Mouse (Mus musculus) CH12.LX (cell line): ENCODE data around the gene AW549877. TPM values are rescaled to one million over a fixed set of nuclear protein-coding genes. Genes with fewer than 3 reads are reported as not detected.

Experiments used
- DNase-seq: peaks from one replicate; pipeline ENCODE4 v3.0.0-alpha.2; 2013; ENCODE audit errors: extremely low read depth
- H3K27ac ChIP-seq: 2 replicates; pipeline ENCODE4 v1.5.1; 2012; ENCODE audit warnings: low read depth, mild to moderate bottlenecking, control low read depth, moderate library complexity; ENCODE audit not compliant: insufficient read depth
- H3K27me3 ChIP-seq: replicated peaks from 2 replicates; pipeline ENCODE3; 2012; ENCODE audit warnings: inconsistent platforms
- H3K36me3 ChIP-seq, 2 experiments: replicated peaks in 1 of 2; 2 replicates each; pipeline versions ENCODE3 to v1.6.1; 2012; ENCODE audit warnings: inconsistent platforms in 1 of 2, low read length in 1 of 2, mild to moderate bottlenecking in 1 of 2, mixed read lengths in 1 of 2, moderate library complexity in 1 of 2; ENCODE audit not compliant: control insufficient read depth in 1 of 2, insufficient read depth in 1 of 2
- H3K4me1 ChIP-seq, 2 experiments: 2 replicates each; pipeline ENCODE4 v1.6.1; 2012; ENCODE audit warnings: inconsistent platforms in 1 of 2, moderate library complexity in 1 of 2; ENCODE audit not compliant: insufficient read depth in 2 of 2, control insufficient read depth in 1 of 2
- H3K4me2 ChIP-seq: 2 replicates; pipeline ENCODE4 v1.6.1; 2012; ENCODE audit warnings: low read depth, mild to moderate bottlenecking, control low read depth; ENCODE audit not compliant: poor library complexity, insufficient read depth, severe bottlenecking
- H3K4me3 ChIP-seq, 3 experiments: fragments of 150-350 bp in 1 of 3; sonication (generic) in 1 of 3; replicated peaks in 1 of 3; 2 replicates each; pipeline versions ENCODE3 to v1.5.1; 2011 to 2012; ENCODE audit warnings: low read depth in 2 of 3, low read length in 2 of 3, mild to moderate bottlenecking in 2 of 3, moderate library complexity in 2 of 3, control low read depth in 1 of 3, improper control_type of control experiment in 1 of 3, inconsistent platforms in 1 of 3, mixed read lengths in 1 of 3; ENCODE audit not compliant: poor library complexity in 1 of 3
- H3K79me2 ChIP-seq: replicated peaks from 2 replicates; pipeline ENCODE4 v1.6.1; 2012; ENCODE audit warnings: mild to moderate bottlenecking, moderate library complexity; ENCODE audit not compliant: control insufficient read depth, poor library complexity, insufficient read depth, severe bottlenecking; ENCODE audit errors: extremely low read depth
- H3K9ac ChIP-seq: 2 replicates; pipeline ENCODE4 v1.6.1; 2012; ENCODE audit warnings: low read depth, mild to moderate bottlenecking, control low read depth, moderate library complexity; ENCODE audit not compliant: insufficient read depth
- H3K9me3 ChIP-seq: replicated peaks from 2 replicates; pipeline ENCODE3; 2012; ENCODE audit warnings: low read length, inconsistent platforms, mixed read lengths
- BHLHE40 ChIP-seq: IDR thresholded peaks from 2 replicates; pipeline ENCODE4 v1.6.1; 2011; ENCODE audit warnings: mild to moderate bottlenecking, low read depth, low read length, improper control_type of control experiment
- CTCF ChIP-seq, 2 experiments: IDR thresholded peaks in 1 of 2; conservative IDR thresholded peaks in 1 of 2; 2 replicates each; pipeline ENCODE4 v1.5.1; 2011 to 2012; ENCODE audit warnings: low read depth in 2 of 2, low read length in 2 of 2, improper control_type of control experiment in 1 of 2, inconsistent platforms in 1 of 2, mild to moderate bottlenecking in 1 of 2, moderate library complexity in 1 of 2
- E2F4 ChIP-seq: IDR thresholded peaks from 2 replicates; pipeline ENCODE4 v1.6.1; 2011; ENCODE audit warnings: low read depth, low read length, improper control_type of control experiment; ENCODE audit not compliant: insufficient replicate concordance
- ELF1 ChIP-seq: IDR thresholded peaks from 2 replicates; pipeline ENCODE4 v1.6.1; 2014; ENCODE audit warnings: low read depth, mild to moderate bottlenecking, inconsistent platforms, low read length, improper control_type of control experiment
- EP300 ChIP-seq: IDR thresholded peaks from 2 replicates; pipeline ENCODE4 v1.6.1; 2011; ENCODE audit warnings: low read length, improper control_type of control experiment
- JUN ChIP-seq: IDR thresholded peaks from 2 replicates; pipeline ENCODE4 v1.6.1; 2011; ENCODE audit warnings: low read depth, mild to moderate bottlenecking, low read length, improper control_type of control experiment, moderate library complexity; ENCODE audit not compliant: insufficient read depth
- KAT2A ChIP-seq: IDR thresholded peaks from 2 replicates; pipeline ENCODE4 v1.6.1; 2012; ENCODE audit warnings: low read length, improper control_type of control experiment, inconsistent platforms; ENCODE audit not compliant: insufficient replicate concordance
- MAFK ChIP-seq: IDR thresholded peaks from 2 replicates; pipeline ENCODE4 v1.6.1; 2011; ENCODE audit warnings: low read length, improper control_type of control experiment; ENCODE audit not compliant: insufficient replicate concordance
- MAZ ChIP-seq: IDR thresholded peaks from 2 replicates; pipeline ENCODE4 v1.6.1; 2012; ENCODE audit warnings: low read depth, mild to moderate bottlenecking, inconsistent platforms, low read length, improper control_type of control experiment, moderate library complexity
- MEF2A ChIP-seq: IDR thresholded peaks from 2 replicates; pipeline ENCODE4 v1.6.1; 2014; ENCODE audit warnings: low read depth, mild to moderate bottlenecking, inconsistent platforms, low read length, improper control_type of control experiment, borderline replicate concordance
- MXI1 ChIP-seq: IDR thresholded peaks from 2 replicates; pipeline ENCODE4 v1.6.1; 2011; ENCODE audit warnings: mild to moderate bottlenecking, low read depth, low read length, improper control_type of control experiment
- MYC ChIP-seq: IDR thresholded peaks from 2 replicates; pipeline ENCODE4 v1.6.1; 2011; ENCODE audit warnings: low read depth, mild to moderate bottlenecking, improper control_type of control experiment, low read length
- NELFE ChIP-seq: IDR thresholded peaks from 2 replicates; pipeline ENCODE4 v1.6.1; 2011; ENCODE audit warnings: low read depth, low read length, improper control_type of control experiment
- PAX5 ChIP-seq: IDR thresholded peaks from 2 replicates; pipeline ENCODE4 v1.6.1; 2012; ENCODE audit warnings: low read length, inconsistent platforms, mixed read lengths
- POLR2A ChIP-seq: IDR thresholded peaks from 2 replicates; pipeline ENCODE4 v1.6.1; 2011; ENCODE audit warnings: low read depth, mild to moderate bottlenecking, improper control_type of control experiment, low read length
- RAD21 ChIP-seq: IDR thresholded peaks from 2 replicates; pipeline ENCODE4 v1.6.1; 2011; ENCODE audit warnings: low read depth, mild to moderate bottlenecking, low read length, improper control_type of control experiment, moderate library complexity
- SIN3A ChIP-seq: IDR thresholded peaks from 2 replicates; pipeline ENCODE4 v1.6.1; 2012; ENCODE audit warnings: low read length, improper control_type of control experiment, inconsistent platforms
- SMC3 ChIP-seq: IDR thresholded peaks from 2 replicates; pipeline ENCODE4 v1.6.1; 2011; ENCODE audit warnings: low read depth, low read length, improper control_type of control experiment
- TBP ChIP-seq: conservative IDR thresholded peaks from 2 replicates; pipeline ENCODE4 v1.6.1; 2011; ENCODE audit warnings: low read depth, low read length, improper control_type of control experiment
- TCF12 ChIP-seq: IDR thresholded peaks from 2 replicates; pipeline ENCODE4 v1.6.1; 2014; ENCODE audit warnings: low read depth, mild to moderate bottlenecking, inconsistent platforms, low read length, improper control_type of control experiment
- UBTF ChIP-seq: IDR thresholded peaks from 2 replicates; pipeline ENCODE4 v1.6.1; 2012; ENCODE audit warnings: low read depth, mild to moderate bottlenecking, inconsistent platforms, low read length, improper control_type of control experiment, moderate library complexity
- USF1 ChIP-seq: IDR thresholded peaks from 2 replicates; pipeline ENCODE4 v1.6.1; 2014; ENCODE audit warnings: low read depth, mild to moderate bottlenecking, inconsistent platforms, low read length, improper control_type of control experiment
- ZC3H11A ChIP-seq: IDR thresholded peaks from 2 replicates; pipeline ENCODE4 v1.6.1; 2012; ENCODE audit warnings: low read depth, mild to moderate bottlenecking, inconsistent platforms, low read length, improper control_type of control experiment
- ZKSCAN1 ChIP-seq: IDR thresholded peaks from 2 replicates; pipeline ENCODE4 v1.6.1; 2012; ENCODE audit warnings: low read depth, inconsistent platforms, low read length, improper control_type of control experiment, borderline replicate concordance
- ZMIZ1 ChIP-seq: IDR thresholded peaks from 2 replicates; pipeline ENCODE4 v1.6.1; 2012; ENCODE audit warnings: low read depth, mild to moderate bottlenecking, inconsistent platforms, low read length, improper control_type of control experiment
- ZNF384 ChIP-seq: IDR thresholded peaks from 2 replicates; pipeline ENCODE4 v1.6.1; 2012; ENCODE audit warnings: low read depth, low read length, improper control_type of control experiment, inconsistent platforms
- dilution Hi-C: fragments of 300-500 bp; cut with MboI; formaldehyde crosslinking; loops from 2 replicates; pipeline ENCODE4 v1.14.3; 2020; ENCODE audit warnings: low sequenced_read_pairs; ENCODE audit not compliant: extremely low pct_unique_long_range_greater_than_20kb, extremely low pct_ligation_motif_present
- in situ Hi-C: fragments of 300-500 bp; cut with MboI; formaldehyde crosslinking; loops from 3 replicates; pipeline ENCODE4 v1.14.3; 2019; ENCODE audit warnings: low sequenced_read_pairs, low pct_ligation_motif_present, low pct_unique_long_range_greater_than_20kb, mixed read lengths
- polyA plus RNA-seq: library from polyadenylated mRNA; unstranded; fragments of >175 nt; gene quantifications from 2 replicates; pipeline ENCODE4 v1.2.1, GENCODE M21; 2012; ENCODE audit warnings: low read depth; ENCODE audit not compliant: insufficient read length
- total RNA-seq, 2 experiments: library from RNA; depleted of rRNA; stranded (reverse); fragments of 300-350 nt in 1 of 2; fragments of >200 nt in 1 of 2; gene quantifications; 2 replicates each; pipeline ENCODE4 v1.2.3; 2012 to 2014

Gene AW549877
- total and polyA plus RNA-seq, 3 experiments: 6.0 to 13.2 (median 11.6) TPM

GRCm38 (mm10) chr15:4033168-4034004 lies 37.8 kb upstream of the AW549877 start:
- no peaks in the 10 kb centered on the region for H3K9me3 ChIP-seq
- DNase-seq: no peak
- H3K4me3 ChIP-seq: no peak overlapping the region
- in situ Hi-C loops (loop anchor here (25.0 kb wide), 1 partner anchor 1079 kb away; the partner anchor contains the start of genes Card6 and Rpl37), dilution Hi-C loops (no loop called here)
- peaks cover 9 to 52% of the 10 kb centered on the region in 2 experiments for H3K36me3 ChIP-seq
- no peak overlapping the region for H3K27ac ChIP-seq
- H3K79me2 ChIP-seq: peaks cover 3% of the 10 kb centered on the region; the same call in 1 of the 2 replicates
- no peak overlapping the region for H3K4me2 ChIP-seq
- no peak overlapping the region for H3K9ac ChIP-seq
- TF ChIP-seq KAT2A (no peak), CTCF (conservative IDR thresholded peaks at IDR 0.05 in 1 of 2, IDR thresholded peaks at IDR 0.05 in 1 of 2; ENCODE audit: low read depth in 2 of 2, low read length in 2 of 2) (no peak), TBP (no peak), ZMIZ1 (no peak), ZNF384 (no peak), MEF2A (no peak), E2F4 (no peak), BHLHE40 (no peak), RAD21 (no peak), SMC3 (no peak), MAZ (no peak), TCF12 (no peak), MYC (no peak), JUN (no peak), SIN3A (no peak), UBTF (no peak), MAFK (no peak), MXI1 (no peak), NELFE (no peak)
- H3K27me3 ChIP-seq: no peaks in the 10 kb centered on the region
- H3K4me1 ChIP-seq: peaks cover 0 to 29% of the 10 kb centered on the region in 2 experiments; a peak in 2 of 4 replicates

GRCm38 (mm10) chr15:4028960-4029359 lies 33.4 kb upstream of the AW549877 start:
- Histone ChIP-seq H3K4me2 (no peak overlapping the region), H3K9ac (no peak overlapping the region), H3K79me2 (peaks cover 3% of the 10 kb centered on the region; the same call in 1 of the 2 replicates), H3K27me3 (no peaks in the 10 kb centered on the region), H3K27ac (no peak overlapping the region), H3K4me3 (no peak overlapping the region), H3K4me1 (peaks cover 0 to 45% of the 10 kb centered on the region in 2 experiments; a peak in 2 of 4 replicates), H3K9me3 (no peaks in the 10 kb centered on the region), H3K36me3 (peaks cover 0 to 22% of the 10 kb centered on the region in 2 experiments)
- DNase-seq: no peak
- in situ Hi-C loops (loop anchor here (25.0 kb wide), 1 partner anchor 1083 kb away; the partner anchor contains the start of genes Card6 and Rpl37), dilution Hi-C loops (no loop called here)
- TF ChIP-seq ELF1 (no peak), PAX5 (no peak), UBTF (no peak), ZKSCAN1 (no peak), POLR2A (no peak), EP300 (no peak), TBP (no peak), MYC (no peak), CTCF (conservative IDR thresholded peaks at IDR 0.05 in 1 of 2, IDR thresholded peaks at IDR 0.05 in 1 of 2; ENCODE audit: low read depth in 2 of 2, low read length in 2 of 2) (no peak), SMC3 (no peak), RAD21 (no peak), USF1 (no peak), MEF2A (no peak), MXI1 (no peak), MAZ (no peak), ZC3H11A (no peak), BHLHE40 (no peak), KAT2A (no peak)
